Mouse (Mus musculus) midbrain, embryonic 15.5 days (tissue): Measurements from ENCODE around the gene Ifnab. TPM values are rescaled to one million over a fixed set of nuclear protein-coding genes. Genes with fewer than 3 reads are reported as not detected.
A peak's percentile ranks its signal among the peaks of the same experiment; 100 is the strongest.

Source experiments
- ATAC-seq: fragments of 200-750 bp; cut with Nextera tagmentation; replicated peaks from 2 replicates; pipeline ENCODE4 v1.8.0; 2017; ENCODE audit warnings: moderate TSS enrichment
- H3K27ac ChIP-seq: fragments of 300-500 bp; sonication (generic); 2 replicates; pipeline ENCODE4 v1.5.1; 2015; ENCODE audit warnings: mild to moderate bottlenecking, inconsistent platforms
- H3K27me3 ChIP-seq: fragments of 300-500 bp; sonication (generic); replicated peaks from 2 replicates; pipeline ENCODE4 v1.6.1; 2015; ENCODE audit warnings: inconsistent platforms
- H3K36me3 ChIP-seq: fragments of 300-500 bp; sonication (generic); replicated peaks from 2 replicates; pipeline ENCODE4 v1.6.1; 2015; ENCODE audit warnings: inconsistent platforms
- H3K4me1 ChIP-seq: fragments of 300-500 bp; sonication (generic); 2 replicates; pipeline ENCODE4 v1.6.1; 2015; ENCODE audit warnings: inconsistent platforms
- H3K4me2 ChIP-seq: fragments of 300-500 bp; sonication (generic); 2 replicates; pipeline ENCODE4 v1.6.1; 2015; ENCODE audit warnings: inconsistent platforms, mild to moderate bottlenecking, moderate library complexity
- H3K4me3 ChIP-seq: fragments of 300-500 bp; sonication (generic); 2 replicates; pipeline ENCODE4 v1.5.1; 2015; ENCODE audit warnings: mild to moderate bottlenecking, inconsistent platforms
- H3K9ac ChIP-seq: fragments of 300-500 bp; sonication (generic); 2 replicates; pipeline ENCODE4 v1.6.1; 2015; ENCODE audit warnings: mild to moderate bottlenecking, inconsistent platforms
- H3K9me3 ChIP-seq: fragments of 300-500 bp; sonication (generic); 2 replicates; pipeline ENCODE4 v1.6.1; 2016; ENCODE audit warnings: inconsistent platforms
- WGBS: fragments of 180-500 bp; shearing (Covaris S2); methylation state at CpG from one replicate; pipeline ENCODE4 v1.1.7; 2015; ENCODE audit warnings: mixed read lengths; 5-methylcytosine and 5-hydroxymethylcytosine counted together
- polyA plus RNA-seq: library from polyadenylated mRNA; unstranded; fragments of >200 nt; fragmentation: Nextera tagmentation; extraction: Ambion mirVana; gene quantifications from 2 replicates; pipeline ENCODE4 v1.2.1, GENCODE M21; 2015

The Ifnab gene
- polyA plus RNA-seq, 1 experiment from 2014 or later = not detected

- H3K4me1 ChIP-seq = no peaks in the 10 kb centered on the region
- no peak for ATAC-seq
- H3K4me2 ChIP-seq = no peak within 1 kb of the TSS
- no peaks in the 10 kb centered on the region for H3K36me3 ChIP-seq
- H3K27me3 ChIP-seq = no peaks in the 10 kb centered on the region
- no peak within 1 kb of the TSS for H3K27ac ChIP-seq
- H3K9me3 ChIP-seq = no peaks in the 10 kb centered on the region
- no peak within 1 kb of the TSS for H3K4me3 ChIP-seq
- no peak within 1 kb of the TSS for H3K9ac ChIP-seq
- 63% methylated on average over 2 of the region's 2 CpGs for WGBS
Observed at GRCm38 (mm10) chr4:88644359-88644758, 46.8 kb downstream of the Ifnab start, which contains the start of gene Ifna13. Gene Ifna13 (minus strand): TSS chr4:88644459.

- H3K4me1 ChIP-seq = no peaks in the 10 kb centered on the region
- H3K27me3 ChIP-seq = no peaks in the 10 kb centered on the region
- H3K4me3 ChIP-seq = no peak overlapping the region
- no peaks in the 10 kb centered on the region for H3K36me3 ChIP-seq
- ATAC-seq = no peak
- WGBS = 33% methylated on average over 2 of the region's 2 CpGs
- no peak overlapping the region for H3K9ac ChIP-seq
- no peaks in the 10 kb centered on the region for H3K9me3 ChIP-seq
- H3K4me2 ChIP-seq = no peak overlapping the region
- no peak overlapping the region for H3K27ac ChIP-seq
Observed at GRCm38 (mm10) chr4:88642526-88642925, 48.6 kb downstream of the Ifnab start.

DNA sequence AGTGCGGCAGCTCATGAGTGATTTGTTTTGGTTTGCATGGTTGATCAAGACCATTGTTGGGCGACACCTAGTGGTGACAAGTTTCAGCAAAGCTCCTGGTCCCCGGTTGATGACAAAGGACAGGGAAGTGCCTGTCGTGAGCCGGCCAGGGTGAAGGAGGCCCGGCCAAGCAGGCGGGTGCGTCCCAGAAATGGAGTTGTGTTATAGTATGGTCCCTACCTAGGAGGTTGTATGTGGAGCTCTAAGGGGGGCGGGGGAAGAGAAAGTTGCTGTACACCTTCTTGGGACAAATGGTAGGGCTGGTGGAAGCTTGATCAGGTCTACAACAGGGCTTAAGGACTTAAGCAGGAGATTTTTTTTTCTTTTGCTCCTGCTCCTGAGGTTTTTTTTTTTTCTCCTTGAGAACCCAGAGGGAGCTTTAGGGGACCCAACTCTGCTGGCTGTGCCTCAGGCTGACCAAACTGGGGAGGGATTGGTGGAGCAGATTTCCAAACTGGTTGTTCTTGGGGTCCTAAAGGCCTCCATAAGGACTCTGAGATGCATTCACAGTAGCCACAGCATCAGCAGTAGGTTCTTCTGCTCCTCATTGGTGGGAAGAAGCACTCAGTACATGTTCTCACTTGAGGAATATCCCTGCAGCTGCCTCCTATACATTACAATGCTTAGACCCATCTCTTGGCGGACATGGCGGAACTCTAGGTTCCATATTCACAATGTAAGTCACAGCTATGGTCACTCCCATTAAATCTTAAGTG, 49.9 kb downstream of the Ifnab start:
- ATAC-seq = peak; percentile 95

DNA sequence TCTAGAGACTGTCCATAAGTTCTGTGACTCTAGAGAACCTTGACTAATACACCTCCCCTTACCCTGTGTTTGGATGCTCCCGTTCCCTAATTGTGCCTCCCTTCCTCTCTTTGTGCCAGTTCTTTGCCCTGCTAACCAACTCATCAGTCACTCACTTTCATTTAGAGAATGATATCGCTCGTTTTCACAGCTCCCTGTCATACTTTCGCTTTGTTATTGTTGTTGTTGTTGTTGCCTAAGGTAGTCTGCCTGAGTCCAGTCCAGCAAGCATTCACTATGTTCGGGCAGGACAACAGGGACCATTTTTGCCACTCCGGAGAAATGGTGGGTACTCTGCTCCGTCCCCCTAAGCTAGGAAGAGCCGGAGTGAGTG, 50.5 kb downstream of the Ifnab start:
- WGBS = 65% methylated on average over 8 of the region's 8 CpGs
- ATAC-seq = no peak
- Histone ChIP-seq H3K36me3 (no peaks in the 10 kb centered on the region), H3K4me3 (peak overlapping the region; percentile 18; the same call in 1 of the 2 replicates), H3K4me2 (peak overlapping the region; percentile 39), H3K4me1 (no peaks in the 10 kb centered on the region), H3K9me3 (no peaks in the 10 kb centered on the region), H3K9ac (no peak overlapping the region), H3K27me3 (no peaks in the 10 kb centered on the region), H3K27ac (no peak overlapping the region)

More for the DNA sequence above, 49.9 kb downstream of the Ifnab start:
- Histone ChIP-seq H3K9me3 (no peaks in the 10 kb centered on the region), H3K27ac (no peak overlapping the region), H3K27me3 (no peaks in the 10 kb centered on the region), H3K9ac (no peak overlapping the region), H3K4me1 (no peaks in the 10 kb centered on the region), H3K4me3 (peak overlapping the region; percentile 18; the same call in 1 of the 2 replicates), H3K36me3 (no peaks in the 10 kb centered on the region), H3K4me2 (peak overlapping the region; percentile 39)
- WGBS = 9% methylated on average over 11 of the region's 11 CpGs

Other genes starting within 250 kb of the Ifnab start
- gene Ifnb1, start 168.6 kb downstream of the Ifnab start, polyA plus RNA-seq = not detected in 2 replicates
- not detected in 2 replicates for gene Ifna15, start 133.1 kb downstream of the Ifnab start, polyA plus RNA-seq
- gene Ifna14, start 119.6 kb downstream of the Ifnab start, polyA plus RNA-seq = not detected in 2 replicates
- not detected in 2 replicates for gene Ifna9, start 99.0 kb downstream of the Ifnab start, polyA plus RNA-seq
- gene Ifna12, start 88.0 kb downstream of the Ifnab start, polyA plus RNA-seq = not detected in 2 replicates
- gene C87499, start 56.9 kb downstream of the Ifnab start, polyA plus RNA-seq = not detected in 2 replicates
- not detected in 2 replicates for gene Ifna13, start 46.9 kb downstream of the Ifnab start, polyA plus RNA-seq
- gene Ifna16, start 14.4 kb downstream of the Ifnab start, polyA plus RNA-seq = not detected in 2 replicates
- not detected in 2 replicates for gene Ifna2, start 7.4 kb downstream of the Ifnab start, polyA plus RNA-seq
- 1.2 and 1.6 TPM in 2 replicates for gene Gm26566, start 30.4 kb upstream of the Ifnab start, polyA plus RNA-seq
- gene Klhl9, start 31.1 kb upstream of the Ifnab start, polyA plus RNA-seq = 112 and 117 TPM in 2 replicates
- gene Gm13271, start 63.5 kb upstream of the Ifnab start, polyA plus RNA-seq = not detected in 2 replicates
- gene Gm13283, start 68.8 kb upstream of the Ifnab start, polyA plus RNA-seq = not detected in 2 replicates
- not detected in 2 replicates for gene Gm13290, start 82.5 kb upstream of the Ifnab start, polyA plus RNA-seq
- gene Gm13289, start 85.6 kb upstream of the Ifnab start, polyA plus RNA-seq = not detected in 2 replicates
- not detected in 2 replicates for gene Gm13272, start 88.5 kb upstream of the Ifnab start, polyA plus RNA-seq
- 0.14 and 0.17 TPM in 2 replicates for gene Ifnz, start 90.8 kb upstream of the Ifnab start, polyA plus RNA-seq
- gene Gm13276, start 94.3 kb upstream of the Ifnab start, polyA plus RNA-seq = not detected in 2 replicates
- not detected in 2 replicates for gene Gm13277, start 97.3 kb upstream of the Ifnab start, polyA plus RNA-seq
- not detected in 2 replicates for gene Gm13278, start 100.2 kb upstream of the Ifnab start, polyA plus RNA-seq
- gene Gm13275, start 103.1 kb upstream of the Ifnab start, polyA plus RNA-seq = not detected in 2 replicates
- not detected in 2 replicates for gene Gm13279, start 106.0 kb upstream of the Ifnab start, polyA plus RNA-seq
- gene Gm13285, start 108.3 kb upstream of the Ifnab start, polyA plus RNA-seq = not detected in 2 replicates
- not detected in 2 replicates for gene Gm13287, start 111.9 kb upstream of the Ifnab start, polyA plus RNA-seq
- gene Gm13288, start 114.2 kb upstream of the Ifnab start, polyA plus RNA-seq = not detected in 2 replicates
- gene Ifna7, start 124.9 kb upstream of the Ifnab start, polyA plus RNA-seq = not detected in 2 replicates
- not detected in 2 replicates for gene Ifna11, start 128.6 kb upstream of the Ifnab start, polyA plus RNA-seq
- gene Ifna6, start 136.1 kb upstream of the Ifnab start, polyA plus RNA-seq = not detected in 2 replicates
- gene Ifna5, start 144.2 kb upstream of the Ifnab start, polyA plus RNA-seq = not detected in 2 replicates
- not detected in 2 replicates for gene Ifna4, start 150.5 kb upstream of the Ifnab start, polyA plus RNA-seq
- gene Ifna1, start 158.7 kb upstream of the Ifnab start, polyA plus RNA-seq = not detected in 2 replicates
- gene Ifne, start 188.8 kb upstream of the Ifnab start, polyA plus RNA-seq = not detected in 2 replicates